Mouse (Mus musculus): ENCODE data around the gene Xpnpep2. TPM values are rescaled to one million over a fixed set of nuclear protein-coding genes. Genes with fewer than 3 reads are reported as not detected.

Xpnpep2 gene
- 3.7 and 5.9 TPM in 2 replicates for polyA plus RNA-seq (2015; fragmentation: Nextera tagmentation; extraction: Ambion mirVana)

GRCm38 (mm10) chrX:48108394-48109315 lies at the start of gene Xpnpep2:
TSS of gene Xpnpep2 (plus strand) at chrX:48108725.
- ATAC-seq (ENCODE audit: insufficient number of reproducible peaks, low FRiP score, low TSS enrichment, low read depth) = peak; percentile 87
- peaks cover 7% of the 10 kb centered on the region for H3K4me1 ChIP-seq
- WGBS = 25% methylated on average over 6 of the region's 6 CpGs
- peak within 1 kb of the TSS; percentile 82 for H3K27ac ChIP-seq (replicated peaks)
- H3K4me2 ChIP-seq (replicated peaks) = no peak within 1 kb of the TSS; the same call in 1 of the 2 replicates
- no peaks in the 10 kb centered on the region for H3K27me3 ChIP-seq
- no peaks in the 10 kb centered on the region for H3K9me3 ChIP-seq (replicated peaks)
- no peak within 1 kb of the TSS for H3K9ac ChIP-seq
- H3K4me3 ChIP-seq (replicated peaks) = no peak within 1 kb of the TSS
- H3K36me3 ChIP-seq = no peaks in the 10 kb centered on the region

- Histone ChIP-seq H3K9ac (no peak overlapping the region), H3K36me3 (no peaks in the 10 kb centered on the region), H3K4me2 (replicated peaks) (no peak overlapping the region), H3K4me1 (no peaks in the 10 kb centered on the region), H3K4me3 (replicated peaks) (no peak overlapping the region), H3K27me3 (no peaks in the 10 kb centered on the region; the same call in 1 of the 2 replicates), H3K9me3 (replicated peaks) (no peaks in the 10 kb centered on the region), H3K27ac (replicated peaks) (no peak overlapping the region)
- WGBS = 65% methylated on average over 4 of the region's 4 CpGs
- ATAC-seq (ENCODE audit: insufficient number of reproducible peaks, low FRiP score, low TSS enrichment, low read depth) = no peak
Observed at GRCm38 (mm10) chrX:48062481-48062880, 46.0 kb upstream of the Xpnpep2 start.

- Histone ChIP-seq H3K9me3 (replicated peaks) (no peaks in the 10 kb centered on the region), H3K4me1 (no peaks in the 10 kb centered on the region), H3K27me3 (no peaks in the 10 kb centered on the region; the same call in 1 of the 2 replicates), H3K36me3 (no peaks in the 10 kb centered on the region), H3K4me2 (replicated peaks) (no peak overlapping the region), H3K4me3 (replicated peaks) (no peak overlapping the region), H3K27ac (replicated peaks) (no peak overlapping the region), H3K9ac (no peak overlapping the region)
- ATAC-seq (ENCODE audit: insufficient number of reproducible peaks, low FRiP score, low TSS enrichment, low read depth) = no peak
- WGBS = 32% methylated on average over 5 of the region's 5 CpGs
Observed at GRCm38 (mm10) chrX:48064166-48064853, 44.2 kb upstream of the Xpnpep2 start.

- 68% methylated on average over 3 of the region's 3 CpGs for WGBS
- Histone ChIP-seq H3K27me3 (no peaks in the 10 kb centered on the region; the same call in 1 of the 2 replicates), H3K9ac (no peak overlapping the region), H3K27ac (replicated peaks) (no peak overlapping the region), H3K9me3 (replicated peaks) (no peaks in the 10 kb centered on the region), H3K4me3 (replicated peaks) (no peak overlapping the region), H3K4me1 (no peaks in the 10 kb centered on the region), H3K36me3 (no peaks in the 10 kb centered on the region), H3K4me2 (replicated peaks) (no peak overlapping the region)
- ATAC-seq (ENCODE audit: insufficient number of reproducible peaks, low FRiP score, low TSS enrichment, low read depth) = no peak
Observed at GRCm38 (mm10) chrX:48066891-48067290, 41.6 kb upstream of the Xpnpep2 start.

DNA sequence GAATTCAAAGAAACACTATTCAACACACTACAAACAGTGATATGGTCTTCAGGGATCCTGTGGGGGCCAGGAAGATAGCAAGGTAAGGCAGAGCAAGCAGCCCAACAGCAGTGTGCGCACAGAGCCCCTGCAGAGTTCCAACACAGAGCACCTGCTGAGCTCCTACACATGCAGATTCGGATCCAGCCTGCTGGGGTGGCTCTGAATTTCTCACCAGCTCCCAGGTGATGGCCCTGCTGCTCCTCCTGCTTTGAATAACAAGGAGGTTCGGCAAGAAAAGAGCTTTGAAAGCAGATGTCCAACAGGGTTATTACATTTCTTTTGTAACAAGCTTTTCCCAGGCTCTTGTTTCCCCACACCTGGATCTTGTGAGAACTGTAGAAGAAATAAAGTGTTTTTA lies 36.6 kb upstream of the Xpnpep2 start:
- H3K27ac ChIP-seq (replicated peaks) = no peak overlapping the region
- H3K27me3 ChIP-seq = peaks cover 4% of the 10 kb centered on the region; the same call in 1 of the 2 replicates
- no peak overlapping the region for H3K4me3 ChIP-seq (replicated peaks)
- no peak for ATAC-seq (ENCODE audit: insufficient number of reproducible peaks, low FRiP score, low TSS enrichment, low read depth)
- no peaks in the 10 kb centered on the region for H3K9me3 ChIP-seq (replicated peaks)
- WGBS = 40% methylated on average over 3 of the region's 3 CpGs
- no peak overlapping the region for H3K4me2 ChIP-seq (replicated peaks)
- no peak overlapping the region for H3K9ac ChIP-seq
- H3K36me3 ChIP-seq = no peaks in the 10 kb centered on the region
- H3K4me1 ChIP-seq = no peaks in the 10 kb centered on the region

DNA sequence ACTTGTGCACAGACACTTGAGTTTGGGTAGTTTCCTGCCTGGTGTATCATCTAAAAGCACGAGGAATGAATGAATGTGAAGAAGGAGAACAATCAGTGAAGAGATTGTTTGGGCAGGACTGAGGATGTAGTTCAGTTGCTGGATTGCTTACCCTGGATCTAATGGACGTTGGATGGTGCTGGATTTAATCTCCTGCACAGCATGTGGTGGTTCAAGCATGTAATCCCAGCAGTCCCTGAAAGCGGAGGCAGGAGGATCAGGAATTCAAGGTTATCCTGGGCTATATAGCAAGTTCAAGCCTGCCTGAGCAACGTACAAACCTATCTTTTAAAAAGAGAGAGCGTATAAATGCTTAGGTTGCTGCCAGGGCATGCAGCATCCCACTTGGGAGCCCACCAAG lies 36.1 kb upstream of the Xpnpep2 start:
- peaks cover 4% of the 10 kb centered on the region; the same call in 1 of the 2 replicates for H3K27me3 ChIP-seq
- H3K4me3 ChIP-seq (replicated peaks) = no peak overlapping the region
- H3K4me2 ChIP-seq (replicated peaks) = no peak overlapping the region
- H3K9me3 ChIP-seq (replicated peaks) = no peaks in the 10 kb centered on the region
- H3K4me1 ChIP-seq = no peaks in the 10 kb centered on the region
- H3K9ac ChIP-seq = no peak overlapping the region
- no peak overlapping the region for H3K27ac ChIP-seq (replicated peaks)
- no peaks in the 10 kb centered on the region for H3K36me3 ChIP-seq
- WGBS = 38% methylated on average over 5 of the region's 5 CpGs
- ATAC-seq (ENCODE audit: insufficient number of reproducible peaks, low FRiP score, low TSS enrichment, low read depth) = no peak

DNA sequence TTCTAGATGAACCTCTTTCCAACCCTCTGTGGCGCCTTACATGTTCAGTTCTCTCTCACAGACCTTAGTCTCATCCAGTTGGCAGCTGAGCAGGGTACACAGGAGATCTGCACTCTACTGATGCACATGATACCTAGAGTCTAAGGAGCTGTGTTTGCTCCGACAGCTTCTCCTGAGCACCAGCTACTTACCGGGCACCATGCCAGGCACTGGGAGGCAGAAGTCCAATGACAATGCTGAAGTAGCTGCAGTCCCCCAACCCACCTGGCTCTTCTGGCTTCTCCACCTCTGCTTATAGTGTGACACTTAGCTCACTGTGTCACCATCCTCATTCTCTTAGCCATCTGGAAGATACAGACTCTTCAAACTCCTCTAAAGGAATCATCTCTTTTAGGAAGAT lies 33.8 kb upstream of the Xpnpep2 start:
- Histone ChIP-seq H3K9ac (no peak overlapping the region), H3K27me3 (peaks cover 4% of the 10 kb centered on the region; the same call in 1 of the 2 replicates), H3K4me1 (no peaks in the 10 kb centered on the region), H3K36me3 (no peaks in the 10 kb centered on the region), H3K4me3 (replicated peaks) (no peak overlapping the region), H3K4me2 (replicated peaks) (no peak overlapping the region), H3K27ac (replicated peaks) (no peak overlapping the region), H3K9me3 (replicated peaks) (no peaks in the 10 kb centered on the region)
- no peak for ATAC-seq (ENCODE audit: insufficient number of reproducible peaks, low FRiP score, low TSS enrichment, low read depth)
- 87% methylated on average over 3 of the region's 3 CpGs for WGBS

DNA sequence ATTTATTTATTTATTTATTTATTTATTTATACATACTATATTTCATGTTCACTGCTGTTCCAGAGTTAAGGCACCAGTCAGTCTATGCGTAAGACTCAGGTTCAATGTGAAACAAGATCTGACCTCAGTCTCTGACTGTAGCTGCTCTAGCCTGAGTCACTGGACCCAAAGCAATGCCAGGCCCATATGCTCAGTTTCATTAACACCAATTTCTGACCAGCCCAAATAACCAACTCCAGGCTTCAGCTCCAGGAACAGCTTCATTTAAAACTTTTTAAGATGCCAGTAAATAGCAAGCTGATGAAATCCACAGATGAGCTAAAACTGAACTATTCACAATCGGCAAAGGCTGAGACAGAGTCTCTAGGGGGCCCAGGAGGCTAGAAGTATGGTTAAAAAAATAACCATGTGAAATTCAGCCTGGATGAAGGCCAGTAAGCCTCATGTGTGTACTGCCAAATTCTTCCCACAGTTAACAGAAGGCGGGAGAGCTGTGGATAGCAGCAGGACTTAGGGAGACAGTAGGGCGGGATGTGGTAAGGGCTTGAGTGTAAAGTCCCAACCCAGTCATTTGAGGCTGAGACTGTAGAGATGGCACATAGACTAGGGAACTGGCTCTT lies 31.6 kb upstream of the Xpnpep2 start:
- Histone ChIP-seq H3K4me1 (no peaks in the 10 kb centered on the region), H3K36me3 (no peaks in the 10 kb centered on the region), H3K9me3 (replicated peaks) (no peaks in the 10 kb centered on the region), H3K27me3 (peaks cover 4% of the 10 kb centered on the region; the same call in 1 of the 2 replicates), H3K27ac (replicated peaks) (no peak overlapping the region), H3K4me2 (replicated peaks) (no peak overlapping the region), H3K9ac (no peak overlapping the region), H3K4me3 (replicated peaks) (no peak overlapping the region)
- WGBS = 54% methylated on average over 4 of the region's 4 CpGs
- 0 out of 2 replicates have a peak, but pooled peaks have one; percentile 54 for ATAC-seq (ENCODE audit: insufficient number of reproducible peaks, low FRiP score, low TSS enrichment, low read depth)

GRCm38 (mm10) chrX:48082364-48082763 lies 26.2 kb upstream of the Xpnpep2 start:
- 44% methylated on average over 5 of the region's 5 CpGs for WGBS
- Histone ChIP-seq H3K9ac (no peak overlapping the region), H3K27me3 (no peaks in the 10 kb centered on the region), H3K27ac (replicated peaks) (no peak overlapping the region; the same call in 1 of the 2 replicates), H3K36me3 (no peaks in the 10 kb centered on the region), H3K4me1 (no peaks in the 10 kb centered on the region), H3K4me2 (replicated peaks) (no peak overlapping the region), H3K4me3 (replicated peaks) (no peak overlapping the region), H3K9me3 (replicated peaks) (no peaks in the 10 kb centered on the region)
- ATAC-seq (ENCODE audit: insufficient number of reproducible peaks, low FRiP score, low TSS enrichment, low read depth) = no peak

DNA sequence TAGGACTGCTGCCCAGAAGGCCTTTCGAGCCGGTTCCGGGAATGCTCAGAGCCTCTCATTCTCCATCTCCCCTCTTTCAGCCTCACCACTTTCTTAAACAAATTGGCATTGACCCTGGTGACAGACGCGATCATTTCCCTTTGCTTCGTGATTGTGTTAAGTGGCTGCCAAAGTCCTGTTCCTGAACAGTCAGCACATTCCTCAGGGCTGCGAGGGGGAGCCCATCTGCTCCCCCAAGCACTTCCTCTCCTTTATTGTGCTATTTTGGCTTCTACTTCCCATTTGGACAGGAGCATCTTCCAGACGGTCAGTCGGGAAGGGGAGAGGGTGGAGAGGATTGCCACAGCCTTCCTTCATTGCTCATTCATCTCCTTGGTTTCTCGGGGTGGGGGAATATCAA lies 16.4 kb upstream of the Xpnpep2 start:
- Histone ChIP-seq H3K4me3 (replicated peaks) (no peak overlapping the region), H3K27ac (replicated peaks) (no peak overlapping the region), H3K36me3 (no peaks in the 10 kb centered on the region), H3K4me2 (replicated peaks) (no peak overlapping the region), H3K27me3 (no peaks in the 10 kb centered on the region), H3K4me1 (no peaks in the 10 kb centered on the region), H3K9ac (no peak overlapping the region), H3K9me3 (replicated peaks) (no peaks in the 10 kb centered on the region)
- ATAC-seq (ENCODE audit: insufficient number of reproducible peaks, low FRiP score, low TSS enrichment, low read depth) = no peak
- WGBS = 40% methylated on average over 10 of the region's 10 CpGs

DNA sequence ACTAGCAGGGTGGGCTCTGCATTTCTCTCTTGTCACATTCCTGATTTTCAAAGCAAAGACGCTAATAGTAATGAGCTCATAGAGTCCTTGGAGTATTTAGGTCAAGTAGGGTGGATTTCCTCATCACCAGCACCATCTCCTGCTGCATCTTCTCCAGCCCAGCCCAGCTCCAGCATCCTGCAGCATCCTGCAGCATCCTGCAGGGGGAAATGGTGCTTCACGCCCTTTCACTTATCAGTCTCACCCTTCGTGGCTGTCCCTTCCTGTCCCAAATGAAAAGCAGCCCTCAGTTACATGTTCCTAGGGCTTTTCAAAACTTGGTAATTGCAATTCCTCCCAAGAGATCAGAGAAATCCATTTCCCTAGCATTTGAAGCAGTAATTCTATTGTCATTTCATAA lies 15.0 kb upstream of the Xpnpep2 start:
- no peak overlapping the region for H3K4me2 ChIP-seq (replicated peaks)
- H3K4me1 ChIP-seq = no peaks in the 10 kb centered on the region
- H3K4me3 ChIP-seq (replicated peaks) = no peak overlapping the region
- WGBS = 42% methylated on average over 3 of the region's 3 CpGs
- H3K9me3 ChIP-seq (replicated peaks) = no peaks in the 10 kb centered on the region
- no peak overlapping the region for H3K27ac ChIP-seq (replicated peaks)
- ATAC-seq (ENCODE audit: insufficient number of reproducible peaks, low FRiP score, low TSS enrichment, low read depth) = no peak
- H3K9ac ChIP-seq = no peak overlapping the region
- no peaks in the 10 kb centered on the region for H3K27me3 ChIP-seq
- H3K36me3 ChIP-seq = no peaks in the 10 kb centered on the region

Measured in embryonic facial prominence, embryonic 15.5 days (tissue).